Mouse (Mus musculus) midbrain, embryonic 15.5 days (tissue): ENCODE results near the gene Pla1a. TPM values are rescaled to one million over a fixed set of nuclear protein-coding genes. Genes with fewer than 3 reads are reported as not detected.

Experiments used
- ATAC-seq: fragments of 200-750 bp; cut with Nextera tagmentation; replicated peaks from 2 replicates; pipeline ENCODE4 v1.8.0; 2017; ENCODE audit warnings: moderate TSS enrichment
- H3K27ac ChIP-seq: fragments of 300-500 bp; sonication (generic); 2 replicates; pipeline ENCODE4 v1.5.1; 2015; ENCODE audit warnings: mild to moderate bottlenecking, inconsistent platforms
- H3K27me3 ChIP-seq: fragments of 300-500 bp; sonication (generic); replicated peaks from 2 replicates; pipeline ENCODE4 v1.6.1; 2015; ENCODE audit warnings: inconsistent platforms
- H3K36me3 ChIP-seq: fragments of 300-500 bp; sonication (generic); replicated peaks from 2 replicates; pipeline ENCODE4 v1.6.1; 2015; ENCODE audit warnings: inconsistent platforms
- H3K4me1 ChIP-seq: fragments of 300-500 bp; sonication (generic); 2 replicates; pipeline ENCODE4 v1.6.1; 2015; ENCODE audit warnings: inconsistent platforms
- H3K4me2 ChIP-seq: fragments of 300-500 bp; sonication (generic); 2 replicates; pipeline ENCODE4 v1.6.1; 2015; ENCODE audit warnings: inconsistent platforms, mild to moderate bottlenecking, moderate library complexity
- H3K4me3 ChIP-seq: fragments of 300-500 bp; sonication (generic); 2 replicates; pipeline ENCODE4 v1.5.1; 2015; ENCODE audit warnings: mild to moderate bottlenecking, inconsistent platforms
- H3K9ac ChIP-seq: fragments of 300-500 bp; sonication (generic); 2 replicates; pipeline ENCODE4 v1.6.1; 2015; ENCODE audit warnings: mild to moderate bottlenecking, inconsistent platforms
- H3K9me3 ChIP-seq: fragments of 300-500 bp; sonication (generic); 2 replicates; pipeline ENCODE4 v1.6.1; 2016; ENCODE audit warnings: inconsistent platforms
- WGBS: fragments of 180-500 bp; shearing (Covaris S2); methylation state at CpG from one replicate; pipeline ENCODE4 v1.1.7; 2015; ENCODE audit warnings: mixed read lengths; 5-methylcytosine and 5-hydroxymethylcytosine counted together
- polyA plus RNA-seq: library from polyadenylated mRNA; unstranded; fragments of >200 nt; fragmentation: Nextera tagmentation; extraction: Ambion mirVana; gene quantifications from 2 replicates; pipeline ENCODE4 v1.2.1, GENCODE M21; 2015

Gene Pla1a
- polyA plus RNA-seq, 1 experiment from 2014 or later, result 0.61 TPM

DNA sequence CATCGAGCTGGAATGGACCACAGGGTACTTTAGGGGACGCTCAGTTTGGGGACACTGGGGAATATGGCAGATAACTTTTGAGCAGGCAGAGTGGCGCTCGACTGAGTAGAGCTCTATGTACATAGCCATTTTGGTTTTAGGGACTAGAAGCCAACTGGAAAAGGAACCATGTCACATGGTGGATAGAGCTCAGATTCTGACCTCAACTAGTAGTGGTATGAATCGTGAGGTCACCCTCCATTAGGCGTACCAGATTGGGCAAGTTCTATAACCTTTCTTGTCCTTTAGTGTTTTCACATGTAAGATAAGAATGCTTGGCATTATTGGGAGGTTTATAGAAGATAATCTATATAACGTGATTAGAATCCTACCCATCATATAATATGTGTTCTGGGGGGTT is 42.6 kb downstream of the Pla1a start:
- Histone ChIP-seq H3K27ac (no peak overlapping the region), H3K9ac (no peak overlapping the region), H3K4me1 (no peaks in the 10 kb centered on the region), H3K27me3 (no peaks in the 10 kb centered on the region), H3K36me3 (no peaks in the 10 kb centered on the region), H3K9me3 (no peaks in the 10 kb centered on the region), H3K4me3 (no peak overlapping the region), H3K4me2 (no peak overlapping the region)
- no peak for ATAC-seq
- 92% methylated on average over 7 of the region's 7 CpGs for WGBS

GRCm38 (mm10) chr16:38389284-38389893 is 43.6 kb downstream of the Pla1a start:
- 88% methylated on average over 8 of the region's 8 CpGs for whole genome bisulfite sequencing
- H3K36me3 ChIP-seq, result no peaks in the 10 kb centered on the region
- no peak overlapping the region for H3K4me2 ChIP-seq
- no peak for ATAC-seq
- H3K4me1 ChIP-seq, result no peaks in the 10 kb centered on the region
- H3K27me3 ChIP-seq, result no peaks in the 10 kb centered on the region
- no peak overlapping the region for H3K4me3 ChIP-seq
- H3K9ac ChIP-seq, result no peak overlapping the region
- H3K27ac ChIP-seq, result no peak overlapping the region
- H3K9me3 ChIP-seq, result no peaks in the 10 kb centered on the region

GRCm38 (mm10) chr16:38388757-38389156 is 44.2 kb downstream of the Pla1a start:
- Histone ChIP-seq H3K36me3 (no peaks in the 10 kb centered on the region), H3K4me3 (no peak overlapping the region), H3K27me3 (no peaks in the 10 kb centered on the region), H3K4me1 (no peaks in the 10 kb centered on the region), H3K4me2 (no peak overlapping the region), H3K9ac (no peak overlapping the region), H3K27ac (no peak overlapping the region), H3K9me3 (no peaks in the 10 kb centered on the region)
- 81% methylated on average over 6 of the region's 6 CpGs for WGBS
- no peak for ATAC-seq

GRCm38 (mm10) chr16:38387389-38387788 is 45.6 kb downstream of the Pla1a start:
- Histone ChIP-seq H3K9me3 (no peaks in the 10 kb centered on the region), H3K4me1 (no peaks in the 10 kb centered on the region), H3K4me3 (no peak overlapping the region), H3K36me3 (no peaks in the 10 kb centered on the region), H3K9ac (no peak overlapping the region), H3K4me2 (no peak overlapping the region), H3K27ac (no peak overlapping the region), H3K27me3 (no peaks in the 10 kb centered on the region)
- ATAC-seq, result no peak
- 86% methylated on average over 6 of the region's 6 CpGs for WGBS

DNA sequence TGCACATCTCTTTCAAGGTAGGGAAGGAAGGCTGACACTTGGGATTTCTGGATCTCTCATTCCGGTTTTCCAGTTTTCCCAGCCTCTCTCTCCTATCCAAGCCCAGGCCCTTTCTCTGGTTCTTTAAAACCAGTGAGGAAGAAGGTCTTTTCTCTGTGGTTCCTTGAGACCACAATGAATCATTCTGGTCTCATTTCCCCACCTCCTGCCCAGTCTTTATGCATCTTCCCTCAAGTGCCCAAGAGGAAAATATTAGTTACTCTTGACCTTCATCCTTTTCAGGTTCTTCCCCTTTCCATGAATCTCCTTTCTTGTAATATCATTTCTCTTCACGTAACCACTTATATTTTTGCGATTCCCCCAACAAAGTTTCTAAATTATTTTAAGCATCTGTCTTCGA is 47.2 kb downstream of the Pla1a start:
- Histone ChIP-seq H3K4me3 (no peak overlapping the region), H3K27ac (no peak overlapping the region), H3K27me3 (no peaks in the 10 kb centered on the region), H3K9ac (no peak overlapping the region), H3K4me2 (no peak overlapping the region), H3K36me3 (no peaks in the 10 kb centered on the region), H3K4me1 (no peaks in the 10 kb centered on the region), H3K9me3 (no peaks in the 10 kb centered on the region)
- WGBS, result 95% methylated on average over 4 of the region's 4 CpGs
- no peak for ATAC-seq

- no peak overlapping the region for H3K9ac ChIP-seq
- H3K4me2 ChIP-seq, result no peak overlapping the region
- ATAC-seq, result no peak
- H3K4me1 ChIP-seq, result no peaks in the 10 kb centered on the region
- no peak overlapping the region for H3K27ac ChIP-seq
- 88% methylated on average over 6 of the region's 6 CpGs for WGBS
- no peaks in the 10 kb centered on the region for H3K36me3 ChIP-seq
- H3K27me3 ChIP-seq, result no peaks in the 10 kb centered on the region
- no peaks in the 10 kb centered on the region for H3K9me3 ChIP-seq
- H3K4me3 ChIP-seq, result no peak overlapping the region
These were observed 47.7 kb downstream of the Pla1a start for GRCm38 (mm10) chr16:38385184-38385634.

DNA sequence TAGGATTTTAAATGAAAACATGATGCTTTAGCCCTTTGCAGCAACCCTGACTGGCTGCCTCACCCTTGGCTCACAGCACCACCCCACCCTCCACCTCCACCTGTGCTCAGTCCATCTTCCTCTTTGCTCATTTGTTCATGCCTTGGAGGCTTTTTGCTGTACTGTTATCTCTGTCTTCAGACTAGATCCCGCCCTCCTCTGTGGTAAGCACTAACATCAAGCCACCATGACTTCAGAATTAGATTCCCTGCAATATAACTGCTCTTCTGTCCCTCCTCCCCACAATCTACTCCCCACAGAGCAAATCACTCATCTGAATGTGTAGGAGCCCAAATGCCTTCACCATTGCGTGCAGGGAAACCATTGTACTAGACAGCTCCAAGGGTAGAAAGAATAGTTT is 49.3 kb downstream of the Pla1a start:
- WGBS, result 89% methylated on average over 2 of the region's 2 CpGs
- no peak overlapping the region for H3K4me3 ChIP-seq

DNA sequence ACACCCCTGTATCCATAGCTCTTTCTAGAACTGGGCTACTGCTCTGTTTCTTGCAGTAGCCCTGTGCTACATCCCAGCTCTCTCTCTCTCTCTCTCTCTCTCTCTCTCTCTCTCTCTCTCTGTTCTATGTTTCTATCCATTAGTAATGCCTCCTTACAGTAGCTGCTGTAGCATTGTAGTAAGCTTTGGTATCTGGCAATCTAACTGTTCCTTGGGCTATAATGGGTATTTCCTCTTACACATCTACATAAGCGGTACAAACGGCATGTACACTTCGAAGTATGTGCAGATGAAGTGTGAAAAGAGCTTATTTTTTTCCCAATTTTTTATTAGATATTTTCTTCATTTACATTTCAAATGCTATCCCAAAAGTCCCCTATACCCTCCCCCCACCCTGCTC is 53.0 kb downstream of the Pla1a start:
- Histone ChIP-seq H3K27ac (no peak overlapping the region), H3K9ac (no peak overlapping the region), H3K4me1 (peaks cover 9% of the 10 kb centered on the region; the same call in 1 of the 2 replicates), H3K4me2 (no peak overlapping the region), H3K9me3 (no peaks in the 10 kb centered on the region), H3K36me3 (no peaks in the 10 kb centered on the region), H3K4me3 (no peak overlapping the region), H3K27me3 (no peaks in the 10 kb centered on the region)
- ATAC-seq, result no peak
- WGBS, result 88% methylated on average over 3 of the region's 3 CpGs

More for the DNA sequence above, 49.3 kb downstream of the Pla1a start:
- no peak for ATAC-seq
- Histone ChIP-seq H3K27me3 (no peaks in the 10 kb centered on the region), H3K4me1 (no peaks in the 10 kb centered on the region), H3K9ac (no peak overlapping the region), H3K27ac (no peak overlapping the region), H3K4me2 (no peak overlapping the region), H3K36me3 (no peaks in the 10 kb centered on the region), H3K9me3 (no peaks in the 10 kb centered on the region)

GRCm38 (mm10) chr16:38379493-38379892 is 53.5 kb downstream of the Pla1a start:
- Histone ChIP-seq H3K4me1 (peaks cover 9% of the 10 kb centered on the region; the same call in 1 of the 2 replicates), H3K36me3 (no peaks in the 10 kb centered on the region), H3K4me3 (no peak overlapping the region), H3K4me2 (no peak overlapping the region), H3K27ac (no peak overlapping the region), H3K9ac (no peak overlapping the region), H3K27me3 (no peaks in the 10 kb centered on the region), H3K9me3 (no peaks in the 10 kb centered on the region)
- no peak for ATAC-seq
- WGBS, result 64% methylated on average over 3 of the region's 3 CpGs

GRCm38 (mm10) chr16:38379088-38379487 is 53.9 kb downstream of the Pla1a start:
- Histone ChIP-seq H3K36me3 (no peaks in the 10 kb centered on the region), H3K9ac (no peak overlapping the region), H3K27ac (no peak overlapping the region), H3K9me3 (no peaks in the 10 kb centered on the region), H3K4me2 (no peak overlapping the region), H3K27me3 (no peaks in the 10 kb centered on the region), H3K4me3 (no peak overlapping the region), H3K4me1 (peaks cover 9% of the 10 kb centered on the region; the same call in 1 of the 2 replicates)
- WGBS, result 62% methylated on average over 6 of the region's 6 CpGs
- ATAC-seq, result no peak

DNA sequence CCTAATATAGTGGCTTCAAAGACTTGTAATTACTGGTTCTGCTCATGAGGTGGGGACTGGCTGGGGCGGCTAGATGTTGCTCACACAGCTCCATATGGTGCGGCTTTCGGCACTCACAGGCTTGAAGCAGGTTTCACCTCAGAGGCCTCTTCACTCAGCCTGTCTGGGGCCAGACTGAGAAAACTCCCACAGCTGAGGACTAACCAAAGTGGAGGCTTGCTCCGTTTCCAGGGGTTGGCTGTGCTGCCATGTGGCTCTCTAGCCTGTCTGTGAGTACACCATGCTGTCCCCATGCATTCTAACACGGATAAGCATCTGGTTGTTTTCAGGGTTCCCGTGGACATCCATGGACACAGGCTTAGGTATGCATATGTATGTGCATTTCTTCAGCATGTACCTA is 54.4 kb downstream of the Pla1a start:
- Histone ChIP-seq H3K36me3 (no peaks in the 10 kb centered on the region), H3K27me3 (no peaks in the 10 kb centered on the region), H3K9me3 (no peaks in the 10 kb centered on the region), H3K4me2 (no peak overlapping the region), H3K9ac (no peak overlapping the region), H3K27ac (no peak overlapping the region), H3K4me3 (no peak overlapping the region), H3K4me1 (peaks cover 9% of the 10 kb centered on the region; the same call in 1 of the 2 replicates)
- ATAC-seq, result no peak
- 89% methylated on average over 6 of the region's 6 CpGs for WGBS

DNA sequence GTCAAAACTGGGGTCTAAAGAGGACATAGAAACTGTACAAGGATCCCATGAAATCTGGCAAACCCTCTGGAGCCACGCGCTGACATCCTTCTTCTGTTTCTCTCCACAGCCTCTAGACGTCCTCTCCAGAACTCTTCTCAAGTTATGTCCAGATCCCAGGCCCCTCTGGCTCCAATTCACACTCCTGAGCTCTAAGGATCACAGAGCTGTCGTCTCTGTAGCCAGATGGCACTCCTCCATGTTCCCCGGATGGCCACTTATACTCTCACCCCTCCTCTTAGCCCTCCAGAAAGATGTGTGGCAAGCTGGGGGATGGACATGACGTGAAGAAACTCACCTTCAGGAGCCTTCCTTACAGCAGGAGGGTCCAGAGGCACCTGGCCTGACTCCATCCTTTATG is 55.4 kb downstream of the Pla1a start:
- H3K27ac ChIP-seq, result no peak overlapping the region
- WGBS, result 89% methylated on average over 6 of the region's 6 CpGs
- H3K9me3 ChIP-seq, result no peaks in the 10 kb centered on the region
- H3K9ac ChIP-seq, result no peak overlapping the region
- H3K4me3 ChIP-seq, result no peak overlapping the region
- no peak overlapping the region for H3K4me2 ChIP-seq
- peaks cover 9% of the 10 kb centered on the region; the same call in 1 of the 2 replicates for H3K4me1 ChIP-seq
- no peak for ATAC-seq
- no peaks in the 10 kb centered on the region for H3K36me3 ChIP-seq
- H3K27me3 ChIP-seq, result no peaks in the 10 kb centered on the region

DNA sequence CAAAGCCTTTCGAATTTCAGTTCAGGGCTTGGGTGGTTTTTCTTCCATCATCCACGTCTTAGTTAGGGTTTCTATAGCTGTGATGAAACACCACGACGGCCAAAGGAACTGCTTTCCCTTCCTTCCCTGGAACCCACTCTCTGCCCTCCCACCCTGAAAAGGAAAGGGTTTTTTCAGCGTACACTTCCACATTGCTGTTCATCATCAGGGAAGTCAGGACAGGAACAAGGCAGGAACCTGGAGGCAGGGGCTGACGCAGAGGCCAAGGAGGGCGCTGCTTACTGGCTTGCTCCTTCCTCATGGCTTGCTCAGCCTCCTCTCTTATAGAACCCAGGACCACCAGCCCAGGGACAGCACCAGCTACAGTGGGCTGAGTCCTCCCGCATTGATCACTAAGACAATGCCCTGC is 56.1 kb downstream of the Pla1a start:
- H3K9me3 ChIP-seq, result no peaks in the 10 kb centered on the region
- no peaks in the 10 kb centered on the region for H3K36me3 ChIP-seq
- peak overlapping the region; percentile 28; the same call in 1 of the 2 replicates for H3K9ac ChIP-seq
- H3K27me3 ChIP-seq, result no peaks in the 10 kb centered on the region
- H3K4me2 ChIP-seq, result peak overlapping the region; percentile 48
- H3K4me3 ChIP-seq, result peak overlapping the region; percentile 22
- peaks cover 9% of the 10 kb centered on the region; the same call in 1 of the 2 replicates for H3K4me1 ChIP-seq
- ATAC-seq, result peak; percentile 58
- WGBS, result 55% methylated on average over 8 of the region's 8 CpGs
- H3K27ac ChIP-seq, result peak overlapping the region; percentile 64
